Mouse (Mus musculus) thymus, postnatal 0 days (tissue): Measurements from ENCODE around the gene Wars. TPM values are rescaled to one million over a fixed set of nuclear protein-coding genes. Genes with fewer than 3 reads are reported as not detected.

ENCODE experiments used
- DNase-seq: peaks from one replicate; pipeline ENCODE4 v3.0.0-alpha.2; 2015; ENCODE audit warnings: low spot score
- polyA plus RNA-seq: library from polyadenylated mRNA; unstranded; fragments of >200 nt; fragmentation: Nextera tagmentation; extraction: Ambion mirVana; gene quantifications from 2 replicates; pipeline ENCODE4 v1.2.1, GENCODE M21; 2015

Gene Wars
- 59.5 and 64.1 TPM in 2 replicates for polyA plus RNA-seq

DNA sequence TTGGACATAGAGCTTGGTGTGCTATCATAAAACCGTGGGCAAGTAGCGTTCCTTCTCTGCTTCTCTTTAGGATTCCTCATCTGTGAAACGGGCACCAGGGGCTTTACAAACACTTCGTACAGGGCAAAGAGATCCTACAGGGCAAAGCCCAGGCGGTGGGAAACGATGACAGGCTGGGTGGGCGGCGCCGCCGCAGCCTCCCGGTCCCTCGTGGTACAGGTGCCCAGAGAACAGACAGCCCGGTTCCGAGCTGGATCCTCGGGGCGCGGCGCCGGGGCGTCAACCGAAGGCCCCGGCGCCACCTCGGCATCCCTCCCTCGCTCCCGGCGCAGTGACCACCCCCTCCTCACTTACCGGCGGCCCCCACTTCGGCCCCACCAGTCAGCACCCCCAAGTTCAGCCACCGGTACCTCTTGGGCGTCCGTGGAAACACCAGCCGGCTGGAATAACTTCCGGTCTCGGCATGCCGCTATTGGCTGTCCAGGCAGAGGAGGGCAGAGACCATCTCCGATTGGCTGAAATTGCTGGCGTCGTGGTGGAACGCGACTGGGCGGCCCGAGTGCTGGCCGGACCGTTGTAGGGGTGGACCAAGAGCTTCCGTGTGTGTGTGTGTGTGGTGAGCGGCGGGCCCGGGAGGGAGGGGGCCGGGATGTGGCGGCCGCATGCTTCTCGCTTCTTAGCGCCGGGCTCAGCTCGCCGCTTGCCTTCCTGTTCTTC, at the start of gene Wars:
Gene Wars (minus strand): TSS at position 460 of the 717 bp plus-strand sequence.
- peak; percentile 89 for DNase-seq

DNA sequence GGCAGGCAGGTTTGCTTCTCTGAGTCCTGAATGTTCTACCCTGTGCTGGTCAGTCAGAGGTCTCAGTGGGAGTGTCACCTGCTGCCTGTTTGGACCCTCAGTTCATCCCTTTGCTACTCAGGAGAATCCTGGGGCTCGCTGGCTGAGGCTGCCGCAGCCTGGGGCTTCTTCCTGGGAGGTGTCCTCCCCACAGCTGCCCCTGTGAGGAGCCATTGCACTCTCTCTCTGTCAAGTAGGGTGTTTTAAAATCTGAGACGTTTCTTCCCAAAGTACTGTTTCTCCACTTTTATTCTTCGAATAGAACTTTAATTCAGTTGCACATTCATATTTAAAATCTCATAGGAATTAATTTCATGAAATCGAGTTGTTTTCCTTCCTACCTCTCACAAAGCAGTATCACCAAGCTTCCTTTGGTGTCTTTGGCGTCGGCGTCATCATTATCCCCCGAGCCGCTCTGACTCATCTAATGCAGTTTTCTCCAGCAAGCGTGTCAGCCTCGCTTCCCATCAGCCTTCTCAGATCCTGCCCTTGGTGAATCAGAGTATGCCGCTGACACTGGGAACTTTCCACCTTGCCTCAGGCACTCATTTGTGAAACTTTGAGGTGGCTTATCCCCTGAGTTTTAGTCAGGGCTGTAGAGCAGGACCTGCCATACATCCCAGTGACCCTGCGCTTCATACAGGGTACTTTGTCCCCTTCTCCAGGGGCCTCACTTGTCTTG, 48.4 kb upstream of the Wars start:
- no peak for DNase-seq

GRCm38 (mm10) chr12:108941282-108941681, 47.3 kb upstream of the Wars start:
- no peak for DNase-seq

GRCm38 (mm10) chr12:108940255-108940654, 46.3 kb upstream of the Wars start:
- peak; percentile 48 for DNase-seq

- peak; percentile 48 for DNase-seq
Observed at GRCm38 (mm10) chr12:108939317-108939716, 45.3 kb upstream of the Wars start.

DNA sequence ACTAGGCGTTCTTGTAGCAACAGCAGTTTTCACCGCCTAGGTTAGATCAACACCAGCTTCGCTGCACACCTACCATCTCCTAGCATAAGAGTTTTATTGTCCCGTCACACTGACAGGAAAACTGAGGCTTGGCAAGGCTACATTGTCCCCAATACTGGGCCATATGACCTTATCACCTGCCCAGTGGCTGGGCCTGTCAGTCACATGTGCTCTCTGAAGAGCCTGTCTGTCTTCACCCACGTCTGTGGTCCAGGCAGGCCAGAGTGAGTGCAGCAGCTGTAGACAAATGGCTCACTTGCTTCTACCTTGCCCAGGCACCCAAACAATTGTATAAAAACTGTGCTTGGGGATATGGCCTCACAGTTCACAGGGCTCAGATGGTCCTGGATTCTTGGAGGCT, 44.9 kb upstream of the Wars start:
- DNase-seq = no peak

- no peak for DNase-seq
Observed at GRCm38 (mm10) chr12:108937506-108937905, 43.5 kb upstream of the Wars start.

DNA sequence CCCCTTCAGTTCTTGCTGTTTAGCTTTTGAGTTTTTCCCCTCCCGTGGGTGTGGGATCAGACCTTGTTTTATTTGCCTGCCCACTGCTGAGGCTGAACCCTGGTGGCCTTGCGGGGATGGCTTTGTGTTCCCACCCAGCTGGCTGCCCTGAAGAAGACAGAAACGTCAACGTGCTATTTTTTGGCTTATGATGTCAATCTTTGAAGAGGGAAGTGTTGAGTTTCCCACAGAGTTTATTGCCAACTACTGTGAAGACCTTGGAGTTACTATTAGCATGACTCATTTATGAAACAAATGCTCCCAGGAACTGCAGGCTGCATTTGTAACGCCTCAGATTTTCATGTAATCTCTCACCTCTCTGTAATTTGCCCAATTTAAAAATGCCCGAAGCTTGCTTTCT, 42.9 kb upstream of the Wars start:
- peak; percentile 33 for DNase-seq

- DNase-seq = no peak
Observed at GRCm38 (mm10) chr12:108934231-108934630, 40.3 kb upstream of the Wars start.

GRCm38 (mm10) chr12:108932113-108932512, 38.1 kb upstream of the Wars start:
- DNase-seq = no peak

DNA sequence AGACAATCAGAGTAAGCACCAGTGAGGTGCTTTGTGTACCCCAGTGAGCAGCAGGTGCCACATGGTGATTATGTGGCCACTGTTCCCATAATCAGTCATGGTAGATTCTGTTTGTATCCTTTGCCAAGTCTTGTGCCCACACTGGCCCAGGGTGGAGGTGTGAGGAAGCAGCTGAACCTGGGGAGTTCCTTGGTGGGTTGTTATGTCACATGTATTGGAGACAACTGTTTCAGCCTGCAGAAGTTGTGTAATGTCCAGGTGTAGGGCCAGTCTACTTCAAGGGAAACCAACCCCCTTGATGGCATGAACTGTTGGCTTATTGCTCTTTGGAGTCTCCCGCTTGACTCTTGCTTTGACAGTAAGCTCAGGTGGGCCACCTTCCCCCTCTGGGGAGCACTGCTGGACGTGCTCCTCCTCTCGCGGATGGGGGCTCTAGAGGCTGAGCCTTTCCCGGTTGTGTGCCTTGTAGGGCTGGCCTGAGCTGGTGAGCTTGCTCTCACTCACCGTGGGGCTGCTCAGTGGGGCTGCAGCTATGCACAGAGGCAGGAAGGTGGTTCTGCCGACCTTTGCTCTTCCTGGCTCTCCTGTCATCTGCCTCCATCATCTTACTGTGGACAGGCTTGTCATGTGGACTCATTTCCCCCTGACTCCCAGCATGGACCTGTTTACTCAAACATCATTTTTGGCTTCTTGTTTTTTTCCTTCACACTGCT, 37.5 kb upstream of the Wars start:
- DNase-seq = no peak

GRCm38 (mm10) chr12:108929475-108929874, 35.5 kb upstream of the Wars start:
- DNase-seq = no peak

GRCm38 (mm10) chr12:108928249-108928648, 34.3 kb upstream of the Wars start:
- no peak for DNase-seq

DNA sequence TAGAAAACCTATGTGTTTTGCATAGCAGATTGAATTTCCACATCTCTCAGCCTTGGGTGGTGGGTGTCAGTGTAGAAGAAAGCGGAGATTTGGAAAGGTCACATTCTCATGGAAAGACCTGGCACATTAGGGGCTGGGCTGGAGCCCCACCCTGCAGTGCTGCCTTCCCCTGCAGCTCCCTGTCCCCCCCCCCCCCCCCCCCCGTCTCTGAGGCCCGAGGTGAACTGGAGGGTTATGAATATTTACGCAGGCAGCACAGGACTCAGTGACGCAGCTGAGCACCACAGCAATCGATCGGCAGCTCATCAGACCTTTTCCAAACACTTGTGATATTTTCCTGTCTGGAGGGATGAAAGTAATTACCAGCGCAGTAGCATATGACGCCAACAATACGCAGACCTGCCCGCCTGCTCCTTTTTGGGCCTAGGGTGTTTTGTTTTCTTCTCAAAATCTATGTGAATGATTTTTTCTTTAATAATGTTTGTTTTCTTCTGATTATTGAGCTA, 32.7 kb upstream of the Wars start:
- DNase-seq = no peak

DNA sequence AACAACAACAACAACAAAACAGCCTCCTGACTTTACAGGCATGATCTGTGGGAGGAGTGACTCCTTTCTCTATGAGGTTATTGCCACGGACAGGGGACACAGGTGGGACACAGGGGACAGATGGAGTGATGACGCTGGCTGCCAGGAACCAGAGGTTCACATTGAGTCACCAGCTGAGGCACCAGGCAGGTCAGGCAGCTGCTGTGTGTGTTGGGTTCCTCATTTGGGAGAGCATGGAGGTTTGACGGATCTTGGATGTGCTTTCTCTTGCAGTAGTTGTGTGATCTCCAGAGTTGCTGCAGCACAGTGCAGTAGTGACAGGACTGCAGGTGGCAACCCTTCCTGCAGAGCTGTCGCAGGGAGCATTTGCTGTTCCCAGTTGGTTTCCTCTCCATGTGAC, 24.8 kb upstream of the Wars start:
- DNase-seq = no peak

GRCm38 (mm10) chr12:108917509-108917908, 23.5 kb upstream of the Wars start:
- DNase-seq = no peak

GRCm38 (mm10) chr12:108916447-108917042, 22.6 kb upstream of the Wars start:
- no peak for DNase-seq

- DNase-seq = no peak
Observed at GRCm38 (mm10) chr12:108915893-108916292, 21.9 kb upstream of the Wars start.

GRCm38 (mm10) chr12:108914709-108915340, 20.9 kb upstream of the Wars start:
- no peak for DNase-seq

DNA sequence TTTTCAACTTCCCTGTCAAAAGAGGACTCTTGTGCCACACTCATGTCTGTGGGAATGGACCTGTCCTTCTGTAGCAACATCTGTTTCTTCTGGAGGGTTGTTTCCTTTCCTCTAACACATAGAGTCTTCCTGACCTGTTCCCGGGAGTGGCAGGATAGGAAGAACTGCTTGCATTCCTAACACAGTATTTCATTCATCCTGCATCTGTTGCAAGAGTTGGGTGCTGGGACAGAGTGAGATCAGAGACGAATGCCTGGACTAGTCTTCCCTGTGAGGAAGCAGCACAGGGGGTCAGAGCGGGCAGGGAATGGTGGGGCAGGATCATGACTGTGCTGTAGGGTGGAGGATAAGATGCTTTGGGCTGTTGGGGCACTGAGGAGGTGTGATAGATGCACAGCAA, 20.2 kb upstream of the Wars start:
- DNase-seq = no peak

- DNase-seq = no peak
Observed at GRCm38 (mm10) chr12:108912442-108912841, 18.5 kb upstream of the Wars start.
